Mouse (Mus musculus) layer of hippocampus, adult 2 months (tissue): ENCODE data around the gene Il15ra. TPM values are rescaled to one million over a fixed set of nuclear protein-coding genes. Genes with fewer than 3 reads are reported as not detected.

Experiments used
- DNase-seq, 2 experiments: peaks; one replicate each; pipeline ENCODE4 v3.0.0; 2022; ENCODE audit warnings: low spot score in 2 of 2
- H3K27ac ChIP-seq: fragments of 200-600 bp; 2 replicates; pipeline ENCODE4 v1.8.1; 2022
- H3K4me3 ChIP-seq: fragments of 200-600 bp; 2 replicates; pipeline ENCODE4 v1.8.1; 2022; ENCODE audit warnings: mild to moderate bottlenecking
- CTCF ChIP-seq: fragments of 200-600 bp; conservative IDR thresholded peaks from 2 replicates; pipeline ENCODE4 v1.8.1; 2022; ENCODE audit warnings: antibody characterized with exemption, mild to moderate bottlenecking, moderate library complexity
- total RNA-seq, 2 experiments: library from RNA; stranded (reverse); gene quantifications; 2 replicates each; pipeline ENCODE4 v1.2.3; 2021

Il15ra gene
- total RNA-seq, 2 experiments from 2014 or later, result 6.2 to 8.0 TPM

DNA sequence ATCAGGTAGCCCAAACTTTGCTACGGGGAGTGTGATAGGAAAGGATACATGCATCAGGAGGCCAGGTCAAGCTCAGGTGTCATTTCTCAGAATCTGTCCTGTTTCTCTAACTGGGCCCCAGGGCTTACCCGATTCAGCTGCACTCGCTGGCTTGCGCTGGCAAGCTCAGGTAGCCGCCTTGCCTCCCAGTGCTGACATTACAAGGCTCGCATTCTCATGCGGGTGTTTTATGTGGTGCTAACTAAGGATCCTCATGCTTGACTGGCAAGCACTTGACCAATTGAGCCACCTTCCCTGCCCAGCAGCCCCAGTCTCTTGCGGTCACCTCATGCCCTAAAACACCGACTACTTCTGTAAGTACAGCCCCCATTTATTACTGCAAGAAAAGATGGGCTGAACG is 69.3 kb downstream of the Il15ra start:
- DNase-seq, result no peak

DNA sequence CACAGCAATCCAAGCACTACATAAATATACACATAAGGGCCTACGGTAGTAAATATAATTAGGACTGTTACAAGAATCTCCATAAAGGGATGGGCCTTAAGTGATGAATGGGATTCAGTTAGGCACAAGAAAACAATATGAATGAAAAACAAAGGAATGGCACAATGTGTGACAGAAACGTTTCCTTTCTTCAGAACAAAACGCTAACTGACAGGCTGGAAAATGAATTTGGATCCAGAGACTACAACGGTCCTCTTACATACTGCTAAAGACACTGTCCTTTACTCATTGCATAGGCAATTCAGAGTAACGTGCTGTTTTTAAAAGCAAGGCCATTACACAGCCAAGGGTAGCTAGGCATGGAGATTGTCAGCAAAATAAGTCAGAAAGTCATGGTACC is 70.0 kb downstream of the Il15ra start:
- DNase-seq, result no peak

More for the DNA sequence above, 69.3 kb downstream of the Il15ra start:
- Histone ChIP-seq H3K4me3 (no peak overlapping the region), H3K27ac (no peak overlapping the region)
- no peak for TF ChIP-seq CTCF

DNA sequence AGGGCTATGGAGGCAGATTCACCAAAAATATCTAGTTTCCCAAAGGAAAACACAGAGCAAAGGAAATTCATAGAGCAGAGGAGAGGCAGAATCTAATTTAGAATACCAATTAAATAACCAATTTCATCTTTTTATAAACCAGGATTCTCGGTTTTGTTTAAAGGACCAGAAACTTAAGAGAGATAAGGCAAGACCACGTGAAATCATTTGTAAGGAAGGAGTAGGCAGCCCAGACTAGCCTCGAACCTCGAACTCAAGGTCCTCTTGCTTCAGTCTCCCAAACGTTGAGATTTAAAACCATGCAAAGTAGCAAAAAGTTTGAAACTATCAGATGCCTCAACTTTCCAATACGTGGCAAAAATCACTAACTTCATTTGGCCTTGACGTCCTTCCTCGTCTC is 71.3 kb downstream of the Il15ra start:
- peak overlapping the region; percentile 96 for H3K4me3 ChIP-seq
- TF ChIP-seq CTCF, result no peak
- DNase-seq, result no peak
- peak overlapping the region; percentile 93 for H3K27ac ChIP-seq

More for the DNA sequence above, 70.0 kb downstream of the Il15ra start:
- no peak overlapping the region for H3K27ac ChIP-seq
- no peak for TF ChIP-seq CTCF
- no peak overlapping the region for H3K4me3 ChIP-seq

DNA sequence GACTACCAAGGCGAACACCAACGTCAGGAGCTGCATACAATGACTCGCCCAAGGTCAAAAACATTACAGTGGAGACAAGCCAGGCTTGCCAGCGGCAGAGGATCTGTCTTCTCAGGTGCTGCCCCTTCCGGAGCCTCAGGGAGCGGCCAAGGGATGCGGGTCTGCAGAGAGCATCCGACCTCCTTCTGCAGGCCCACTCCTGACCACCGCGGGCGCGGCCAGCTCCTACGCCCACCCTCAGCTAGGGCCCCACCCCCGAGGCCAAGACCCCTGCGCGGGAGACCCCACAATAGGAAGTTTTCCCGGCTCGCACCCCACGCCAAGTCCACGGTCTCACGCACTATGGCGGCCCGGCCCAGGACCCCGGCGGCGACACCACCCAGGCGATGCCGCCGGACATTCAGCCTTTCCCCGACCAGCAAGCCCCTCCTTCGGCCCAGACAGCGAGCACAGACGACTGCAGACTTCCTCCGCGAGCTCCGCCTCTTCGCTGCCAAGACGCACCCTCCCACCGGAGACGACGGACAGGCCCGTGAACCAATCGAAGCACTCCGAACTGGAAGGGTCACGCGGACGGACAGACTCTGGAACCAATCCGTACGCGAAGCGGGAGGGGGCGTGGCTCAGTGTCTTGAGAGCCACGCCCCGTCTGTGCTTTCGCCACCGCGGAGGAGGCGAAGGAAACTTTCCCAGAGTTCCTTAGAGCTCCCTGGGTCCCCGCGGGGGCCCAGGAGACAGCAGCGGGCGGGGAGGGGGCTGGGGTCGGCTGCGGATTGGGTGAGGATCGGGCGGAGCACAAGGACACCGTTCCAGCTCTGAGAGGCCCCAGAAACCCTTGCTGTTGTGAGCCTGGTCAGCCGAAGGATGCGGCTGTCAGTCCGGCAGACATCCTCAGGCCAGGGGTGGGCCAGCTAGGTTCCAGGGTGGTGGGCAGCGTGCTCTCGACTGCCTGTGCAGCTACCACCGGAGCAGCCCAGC is 72.3 kb downstream of the Il15ra start, which contains the start of the genes Fbh1 and Ankrd16:
Gene Fbh1, minus strand, starts transcription at position 492 of the 978 bp plus-strand sequence.
Gene Ankrd16, plus strand, starts transcription at position 786 of the 978 bp plus-strand sequence.
- peak; percentile 44; the same call in 1 of the 2 replicates for TF ChIP-seq CTCF
- H3K4me3 ChIP-seq, result peak within 1 kb of the TSS; percentile 96
- DNase-seq, result peak; percentile 100
- H3K27ac ChIP-seq, result peak within 1 kb of the TSS; percentile 98

DNA sequence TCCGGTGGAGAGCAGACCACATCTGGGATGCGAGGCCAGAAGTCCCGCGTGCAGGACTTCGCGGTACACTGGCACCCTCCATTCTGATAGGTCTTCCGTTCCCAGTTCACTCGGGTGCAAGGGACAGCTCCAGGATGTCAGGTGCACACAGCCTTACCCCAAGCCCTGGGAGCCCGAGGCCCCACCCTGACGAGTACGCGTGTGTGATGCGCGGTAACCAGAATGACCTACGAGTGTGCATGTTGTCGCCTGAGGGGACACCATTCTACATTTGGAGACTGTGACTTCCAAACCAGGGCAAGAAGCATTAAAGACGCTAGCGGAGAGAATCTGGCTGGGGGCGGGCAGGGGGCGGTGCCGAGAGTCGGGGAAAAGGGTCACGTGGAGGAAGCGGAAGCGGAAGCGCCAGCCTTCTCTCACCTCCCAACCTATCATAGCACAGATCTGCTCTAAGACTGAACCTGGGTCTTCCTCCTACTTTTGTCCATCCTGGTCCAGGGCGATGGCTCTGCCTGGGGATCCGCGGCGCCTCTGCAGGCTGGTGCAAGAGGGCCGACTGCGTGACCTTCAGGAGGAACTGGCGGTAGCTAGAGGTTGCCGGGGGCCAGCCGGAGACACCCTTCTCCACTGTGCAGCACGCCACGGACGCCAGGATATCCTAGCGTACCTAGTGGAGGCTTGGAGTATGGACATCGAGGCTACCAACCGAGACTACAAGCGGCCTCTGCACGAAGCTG is 73.2 kb downstream of the Il15ra start:
- peak; percentile 82 to 87 for DNase-seq

More for the DNA sequence above, 73.2 kb downstream of the Il15ra start:
- Histone ChIP-seq H3K27ac (peak overlapping the region; percentile 98), H3K4me3 (peak overlapping the region; percentile 96)
- peak; percentile 57 for TF ChIP-seq CTCF

Other genes with a start within 250 kb of the Il15ra start
- 10 to 100 TPM; 36.8 to 40.1 TPM for gene Pfkfb3, start 151.2 kb upstream of the Il15ra start, total RNA-seq
- 10 to 100 TPM; 85.7 to 86.6 TPM for gene Rbm17, start 101.1 kb upstream of the Il15ra start, total RNA-seq
- not detected for gene Gm17490, start 79.0 kb upstream of the Il15ra start, total RNA-seq
- under 1 TPM in 1 of 2 experiments, not detected in 1; 0.13 TPM for gene Il2ra, start 62.5 kb upstream of the Il15ra start, total RNA-seq
- gene Fbh1, start 72.3 kb downstream of the Il15ra start, total RNA-seq, result 10 to 100 TPM; 74.0 to 88.5 TPM
- gene Ankrd16, start 72.6 kb downstream of the Il15ra start, total RNA-seq, result 10 to 100 TPM; 58.9 to 61.8 TPM